Mouse (Mus musculus): ENCODE measurements around the gene Clmp. TPM values are rescaled to one million over a fixed set of nuclear protein-coding genes. Genes with fewer than 3 reads are reported as not detected.
A peak's percentile ranks its signal among the peaks of the same experiment; 100 is the strongest.
"Not testable (repeated sequence)": the region's sequence is repeated elsewhere in the genome, so short reads cannot be mapped to it uniquely, and the experiment has no call there.

Clmp gene
- total RNA-seq, 4 experiments from 2014 or later: 1.5 to 4.0 (median 2.5) TPM

GRCm38 (mm10) chr9:40776044-40776443, 90.3 kb downstream of the Clmp start:
- DNase-seq (ENCODE audit: low spot score in 2 of 2): no peak

- DNase-seq (ENCODE audit: low spot score in 2 of 2): no peak
Measured at GRCm38 (mm10) chr9:40776459-40777248, 90.9 kb downstream of the Clmp start.

GRCm38 (mm10) chr9:40780111-40780510, 94.3 kb downstream of the Clmp start:
- DNase-seq (ENCODE audit: low spot score in 2 of 2): no peak

GRCm38 (mm10) chr9:40780892-40781725, 95.3 kb downstream of the Clmp start:
- no peak for DNase-seq (ENCODE audit: low spot score in 2 of 2)

- peak; percentile 9 to 25 for DNase-seq (ENCODE audit: low spot score in 2 of 2)
Measured at GRCm38 (mm10) chr9:40781726-40782581, 96.2 kb downstream of the Clmp start.

- DNase-seq (ENCODE audit: low spot score in 2 of 2): peak; percentile 18 to 20
Measured at GRCm38 (mm10) chr9:40783641-40784373, 98.0 kb downstream of the Clmp start.

- no peak for DNase-seq (ENCODE audit: low spot score in 2 of 2)
Measured at GRCm38 (mm10) chr9:40784374-40784967, 98.7 kb downstream of the Clmp start.

GRCm38 (mm10) chr9:40785452-40785851, 99.7 kb downstream of the Clmp start:
- DNase-seq (ENCODE audit: low spot score in 2 of 2): no peak

- not testable (repeated sequence) for DNase-seq (ENCODE audit: low spot score in 2 of 2)
Measured at GRCm38 (mm10) chr9:40786820-40787219, 101.1 kb downstream of the Clmp start.

GRCm38 (mm10) chr9:40791864-40792633, 106.3 kb downstream of the Clmp start:
- DNase-seq (ENCODE audit: low spot score in 2 of 2): no peak

GRCm38 (mm10) chr9:40793581-40793980, 107.8 kb downstream of the Clmp start:
- no peak for DNase-seq (ENCODE audit: low spot score in 2 of 2)

GRCm38 (mm10) chr9:40794251-40794650, 108.5 kb downstream of the Clmp start:
- no peak for DNase-seq (ENCODE audit: low spot score in 2 of 2)

- DNase-seq (ENCODE audit: low spot score in 2 of 2): no peak
Measured at GRCm38 (mm10) chr9:40794926-40795325, 109.2 kb downstream of the Clmp start.

- no peak for DNase-seq (ENCODE audit: low spot score in 2 of 2)
Measured at GRCm38 (mm10) chr9:40795562-40795961, 109.8 kb downstream of the Clmp start.

- DNase-seq (ENCODE audit: low spot score in 2 of 2): no peak
Measured at GRCm38 (mm10) chr9:40796054-40796453, 110.3 kb downstream of the Clmp start.

GRCm38 (mm10) chr9:40798247-40798960, 112.6 kb downstream of the Clmp start:
- no peak for DNase-seq (ENCODE audit: low spot score in 2 of 2)

GRCm38 (mm10) chr9:40799112-40799511, 113.3 kb downstream of the Clmp start:
- no peak for DNase-seq (ENCODE audit: low spot score in 2 of 2)

- DNase-seq (ENCODE audit: low spot score in 2 of 2): peak; percentile 60 to 61
Measured at GRCm38 (mm10) chr9:40799837-40800501, 114.2 kb downstream of the Clmp start.

Measured in gastrocnemius, adult 8-10 months (tissue).